Mouse (Mus musculus) forebrain, embryonic 16.5 days (tissue): ENCODE results near the gene Cmtm7. TPM values are rescaled to one million over a fixed set of nuclear protein-coding genes. Genes with fewer than 3 reads are reported as not detected.

ENCODE experiments used
- ATAC-seq: fragments of 200-750 bp; cut with Nextera tagmentation; 2 replicates; pipeline ENCODE4 v1.8.0; 2017; ENCODE audit warnings: mild to moderate bottlenecking, moderate library complexity
- H3K27ac ChIP-seq: fragments of 300-500 bp; sonication (generic); 2 replicates; pipeline ENCODE4 v1.5.1; 2014; ENCODE audit warnings: low read length, control low read depth
- H3K27me3 ChIP-seq: fragments of 300-500 bp; sonication (generic); replicated peaks from 2 replicates; pipeline ENCODE4 v1.6.1; 2014; ENCODE audit warnings: low read length; ENCODE audit not compliant: control insufficient read depth, insufficient read depth
- H3K36me3 ChIP-seq: fragments of 300-500 bp; sonication (generic); 2 replicates; pipeline ENCODE4 v1.6.1; 2014; ENCODE audit not compliant: control insufficient read depth, insufficient read depth
- H3K4me1 ChIP-seq: fragments of 300-500 bp; sonication (generic); replicated peaks from 2 replicates; pipeline ENCODE4 v1.6.1; 2014; ENCODE audit warnings: low read length; ENCODE audit not compliant: control insufficient read depth, insufficient read depth
- H3K4me2 ChIP-seq: fragments of 300-500 bp; sonication (generic); 2 replicates; pipeline ENCODE4 v1.6.1; 2014; ENCODE audit warnings: mild to moderate bottlenecking, low read length, control low read depth
- H3K4me3 ChIP-seq: fragments of 300-500 bp; sonication (generic); replicated peaks from 2 replicates; pipeline ENCODE4 v1.5.1; 2014; ENCODE audit warnings: mild to moderate bottlenecking, low read length, control low read depth
- H3K9ac ChIP-seq: fragments of 300-500 bp; sonication (generic); replicated peaks from 2 replicates; pipeline ENCODE4 v1.6.1; 2014; ENCODE audit warnings: low read depth, low read length, control low read depth
- H3K9me3 ChIP-seq: fragments of 300-500 bp; sonication (generic); 2 replicates; pipeline ENCODE4 v1.6.1; 2016; ENCODE audit warnings: low read length; ENCODE audit not compliant: control insufficient read depth
- WGBS: fragments of 180-500 bp; shearing (Covaris S2); extraction: QIAGEN DNeasy Blood & Tissue Kit; methylation state at CpG from one replicate; pipeline ENCODE4 v1.1.7; 2014; 5-methylcytosine and 5-hydroxymethylcytosine counted together
- polyA plus RNA-seq: library from polyadenylated mRNA; unstranded; fragments of >200 nt; fragmentation: Nextera tagmentation; extraction: Ambion mirVana; gene quantifications from 2 replicates; pipeline ENCODE4 v1.2.1, GENCODE M21; 2015

The Cmtm7 gene
- polyA plus RNA-seq, 1 experiment from 2014 or later, result 14.6 TPM

DNA sequence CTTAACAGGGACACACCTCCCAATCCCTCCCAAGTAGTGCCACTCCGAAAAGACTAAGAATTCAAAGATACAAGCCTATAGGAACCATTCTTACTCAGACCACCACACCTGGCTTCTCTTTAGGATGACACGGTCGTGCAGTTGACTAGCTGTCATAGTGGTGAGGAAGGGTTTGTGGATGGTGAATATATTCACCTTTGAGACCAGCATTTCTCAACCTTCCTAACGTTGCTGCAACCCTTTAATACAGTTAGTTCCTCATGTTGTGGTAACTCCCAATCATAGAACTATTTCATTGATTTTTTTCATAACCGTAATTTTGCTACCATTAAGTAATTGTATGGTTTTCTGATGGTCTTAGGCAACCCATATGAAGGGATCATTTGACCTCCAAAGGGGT is 5.5 kb upstream of the Cmtm7 start:
- ATAC-seq, result no peak
- H3K4me3 ChIP-seq, result no peak overlapping the region
- H3K36me3 ChIP-seq, result no peaks in the 10 kb centered on the region
- no peak overlapping the region for H3K27ac ChIP-seq
- WGBS, result 96% methylated on average over 5 of the region's 5 CpGs
- no peaks in the 10 kb centered on the region for H3K4me1 ChIP-seq
- no peak overlapping the region for H3K4me2 ChIP-seq
- H3K27me3 ChIP-seq, result no peaks in the 10 kb centered on the region
- no peaks in the 10 kb centered on the region for H3K9me3 ChIP-seq
- no peak overlapping the region for H3K9ac ChIP-seq

DNA sequence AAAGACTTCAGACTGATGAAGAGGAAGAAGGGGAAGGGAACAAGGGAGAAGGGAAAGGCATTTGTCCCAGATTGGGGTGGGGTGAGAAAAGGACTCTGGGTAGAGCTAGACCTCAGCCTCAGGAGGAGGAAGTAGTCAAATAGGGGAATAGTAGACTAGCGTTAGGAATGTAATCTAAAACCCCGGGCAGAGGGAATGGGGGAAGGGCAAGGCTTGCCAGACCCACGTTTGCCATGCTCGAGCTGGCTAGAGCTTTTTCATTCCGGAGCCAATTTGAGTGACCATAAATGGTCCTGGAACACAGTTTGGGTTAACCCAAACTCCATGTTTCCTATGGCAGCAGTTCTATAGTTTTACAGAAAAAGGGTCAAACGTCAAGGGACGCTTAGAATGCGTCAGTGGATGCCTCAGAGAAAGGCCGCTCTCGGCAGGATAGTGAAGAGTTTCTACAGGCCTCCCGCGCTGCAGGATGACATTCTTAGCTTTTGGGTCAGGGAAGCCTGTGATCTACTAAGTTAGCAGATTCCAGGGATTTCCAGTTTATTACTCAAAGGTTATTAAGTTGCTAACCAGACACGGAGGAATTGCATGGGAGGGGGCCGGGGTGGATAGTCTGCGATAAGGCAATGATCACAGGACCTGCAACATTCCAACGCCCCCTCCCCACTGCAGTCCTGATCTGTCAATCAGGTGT is 3.9 kb upstream of the Cmtm7 start:
- no peaks in the 10 kb centered on the region for H3K36me3 ChIP-seq

GRCm38 (mm10) chr9:114780746-114781525 is 720 bp downstream of the Cmtm7 start:
- Histone ChIP-seq H3K27me3 (no peaks in the 10 kb centered on the region), H3K4me3 (peak overlapping the region; percentile 54), H3K9ac (peak overlapping the region; percentile 55), H3K4me1 (peaks cover 14% of the 10 kb centered on the region), H3K4me2 (peak overlapping the region; percentile 88), H3K36me3 (no peaks in the 10 kb centered on the region), H3K9me3 (no peaks in the 10 kb centered on the region), H3K27ac (no peak overlapping the region)
- ATAC-seq, result peak; percentile 60
- 1% methylated on average over 37 of the region's 38 CpGs for WGBS

More for the DNA sequence above, 3.9 kb upstream of the Cmtm7 start:
- Histone ChIP-seq H3K27me3 (no peaks in the 10 kb centered on the region), H3K4me1 (peaks cover 14% of the 10 kb centered on the region), H3K9me3 (no peaks in the 10 kb centered on the region), H3K4me3 (no peak overlapping the region), H3K4me2 (no peak overlapping the region), H3K9ac (no peak overlapping the region), H3K27ac (no peak overlapping the region)
- 14% methylated on average over 16 of the region's 16 CpGs for WGBS
- no peak for ATAC-seq

- H3K9me3 ChIP-seq, result no peaks in the 10 kb centered on the region
- no peak for ATAC-seq
- 37% methylated on average over 23 of the region's 23 CpGs for WGBS
- peak overlapping the region; percentile 54 for H3K4me3 ChIP-seq
- no peak overlapping the region for H3K27ac ChIP-seq
- peak overlapping the region; percentile 55 for H3K9ac ChIP-seq
- peaks cover 16% of the 10 kb centered on the region for H3K4me1 ChIP-seq
- H3K4me2 ChIP-seq, result peak overlapping the region; percentile 88
- no peaks in the 10 kb centered on the region for H3K36me3 ChIP-seq
- H3K27me3 ChIP-seq, result no peaks in the 10 kb centered on the region
These were observed 1.5 kb downstream of the Cmtm7 start for GRCm38 (mm10) chr9:114779984-114780745.

- Histone ChIP-seq H3K9ac (no peak overlapping the region), H3K4me1 (peaks cover 17% of the 10 kb centered on the region), H3K27ac (no peak overlapping the region), H3K36me3 (no peaks in the 10 kb centered on the region), H3K4me3 (no peak overlapping the region), H3K4me2 (no peak overlapping the region), H3K27me3 (no peaks in the 10 kb centered on the region), H3K9me3 (no peaks in the 10 kb centered on the region)
- no peak for ATAC-seq
- 88% methylated on average over 7 of the region's 7 CpGs for WGBS
These were observed 2.8 kb downstream of the Cmtm7 start for GRCm38 (mm10) chr9:114778877-114779276.

GRCm38 (mm10) chr9:114778047-114778390 is 3.6 kb downstream of the Cmtm7 start:
- H3K4me2 ChIP-seq, result no peak overlapping the region
- no peaks in the 10 kb centered on the region for H3K36me3 ChIP-seq
- H3K9me3 ChIP-seq, result no peaks in the 10 kb centered on the region
- no peak for ATAC-seq
- H3K4me3 ChIP-seq, result no peak overlapping the region
- H3K4me1 ChIP-seq, result peaks cover 17% of the 10 kb centered on the region
- H3K9ac ChIP-seq, result no peak overlapping the region
- no peak overlapping the region for H3K27ac ChIP-seq
- 87% methylated on average over 7 of the region's 7 CpGs for WGBS
- H3K27me3 ChIP-seq, result no peaks in the 10 kb centered on the region

DNA sequence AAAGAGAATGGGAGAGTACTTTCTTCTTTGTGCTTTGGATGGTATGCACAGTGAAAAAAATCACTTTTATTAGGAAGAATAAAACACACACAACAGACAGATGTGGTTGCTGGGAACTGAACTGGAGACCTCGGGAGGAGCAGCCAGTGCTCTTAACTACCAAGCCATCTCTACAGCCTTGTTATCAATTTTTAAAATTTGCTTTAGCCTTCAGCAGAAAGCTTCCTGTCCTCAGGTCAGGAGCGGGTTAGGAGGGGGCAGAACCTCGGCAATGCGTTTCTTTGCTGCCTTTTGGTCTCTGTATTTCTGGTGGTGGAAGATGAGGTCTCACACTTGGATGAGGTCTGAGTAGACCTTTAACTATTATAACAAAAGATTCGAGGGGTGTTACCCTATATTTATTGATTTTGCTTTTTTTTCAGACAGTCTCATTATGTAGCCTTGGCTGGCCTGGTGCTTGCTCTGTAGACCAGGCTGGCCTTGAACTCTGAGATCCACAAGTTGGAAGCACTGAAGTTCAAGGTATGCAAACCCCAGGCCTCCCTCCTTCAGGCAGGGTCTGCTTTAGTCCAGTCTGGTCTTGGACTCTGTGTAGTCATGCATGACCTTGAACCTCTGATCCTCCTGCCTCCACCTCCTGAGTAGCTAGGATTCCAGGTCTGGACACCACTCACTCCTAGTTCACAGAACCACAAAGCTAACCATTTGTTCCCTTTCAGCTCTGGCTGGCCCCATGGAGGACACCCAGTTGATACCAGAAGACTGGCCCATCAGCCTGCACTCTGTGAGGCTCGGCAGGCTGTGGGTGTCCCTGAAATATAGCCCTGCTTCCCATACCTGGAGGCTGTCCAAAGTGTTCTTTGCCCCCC is 4.2 kb downstream of the Cmtm7 start:
- H3K36me3 ChIP-seq, result no peaks in the 10 kb centered on the region
- no peak for ATAC-seq
- H3K9ac ChIP-seq, result no peak overlapping the region
- H3K9me3 ChIP-seq, result no peaks in the 10 kb centered on the region
- no peak overlapping the region for H3K27ac ChIP-seq
- H3K4me2 ChIP-seq, result no peak overlapping the region
- 84% methylated on average over 6 of the region's 6 CpGs for WGBS
- no peaks in the 10 kb centered on the region for H3K27me3 ChIP-seq
- H3K4me3 ChIP-seq, result no peak overlapping the region
- peaks cover 17% of the 10 kb centered on the region for H3K4me1 ChIP-seq

GRCm38 (mm10) chr9:114776361-114776760 is 5.3 kb downstream of the Cmtm7 start:
- H3K4me1 ChIP-seq, result peaks cover 11% of the 10 kb centered on the region
- no peaks in the 10 kb centered on the region for H3K27me3 ChIP-seq
- no peak overlapping the region for H3K4me2 ChIP-seq
- ATAC-seq, result no peak
- no peak overlapping the region for H3K9ac ChIP-seq
- no peaks in the 10 kb centered on the region for H3K36me3 ChIP-seq
- no peaks in the 10 kb centered on the region; the same call in 1 of the 2 replicates for H3K9me3 ChIP-seq
- H3K4me3 ChIP-seq, result no peak overlapping the region
- H3K27ac ChIP-seq, result no peak overlapping the region
- 91% methylated on average over 3 of the region's 3 CpGs for WGBS
